Mouse (Mus musculus): Measurements from ENCODE around the gene Clec4a4. TPM values are rescaled to one million over a fixed set of nuclear protein-coding genes. Genes with fewer than 3 reads are reported as not detected.

Gene Clec4a4
- polyA plus RNA-seq, 1 experiment from 2014 or later: not detected

Other genes starting within 250 kb of the Clec4a4 start
- 44.3 and 45.4 TPM in 2 replicates for gene Slc2a3, start 188.7 kb upstream of the Clec4a4 start, polyA plus RNA-seq (2014; fragmentation: Nextera tagmentation; extraction: Ambion mirVana)
- gene Foxj2, start 170.5 kb upstream of the Clec4a4 start, polyA plus RNA-seq (2014; fragmentation: Nextera tagmentation; extraction: Ambion mirVana): 8.8 and 9.8 TPM in 2 replicates
- gene C3ar1, start 134.2 kb upstream of the Clec4a4 start, polyA plus RNA-seq (2014; fragmentation: Nextera tagmentation; extraction: Ambion mirVana): 0.72 and 2.7 TPM in 2 replicates
- gene Necap1, start 115.9 kb upstream of the Clec4a4 start, polyA plus RNA-seq (2014; fragmentation: Nextera tagmentation; extraction: Ambion mirVana): 172 and 177 TPM in 2 replicates
- 0.13 and 1.5 TPM in 2 replicates for gene Clec4a1, start 68.5 kb upstream of the Clec4a4 start, polyA plus RNA-seq (2014; fragmentation: Nextera tagmentation; extraction: Ambion mirVana)
- 0.99 TPM in 1 of 2 replicates, not detected in the other for gene Clec4a3, start 37.9 kb upstream of the Clec4a4 start, polyA plus RNA-seq (2014; fragmentation: Nextera tagmentation; extraction: Ambion mirVana)
- gene Clec4b1, start 59.6 kb downstream of the Clec4a4 start, polyA plus RNA-seq (2014; fragmentation: Nextera tagmentation; extraction: Ambion mirVana): not detected in 2 replicates
- gene Clec4a2, start 116.1 kb downstream of the Clec4a4 start, polyA plus RNA-seq (2014; fragmentation: Nextera tagmentation; extraction: Ambion mirVana): 2.3 TPM in 1 of 2 replicates, not detected in the other
- not detected in 2 replicates for gene Clec4b2, start 182.5 kb downstream of the Clec4a4 start, polyA plus RNA-seq (2014; fragmentation: Nextera tagmentation; extraction: Ambion mirVana)
- gene Clec4n, start 239.5 kb downstream of the Clec4a4 start, polyA plus RNA-seq (2014; fragmentation: Nextera tagmentation; extraction: Ambion mirVana): 0.79 TPM in 1 of 2 replicates, not detected in the other